Mouse (Mus musculus) forebrain, embryonic 11.5 days (tissue): Measurements from ENCODE around the gene P3h3. TPM values are rescaled to one million over a fixed set of nuclear protein-coding genes. Genes with fewer than 3 reads are reported as not detected.

ENCODE experiments used
- ATAC-seq: fragments of 200-750 bp; cut with Nextera tagmentation; replicated peaks from 2 replicates; pipeline ENCODE4 v1.8.0; 2017; ENCODE audit warnings: moderate TSS enrichment; ENCODE audit not compliant: low FRiP score
- DNase-seq: peaks from one replicate; pipeline ENCODE4 v3.0.0-alpha.2; 2017; ENCODE audit warnings: low spot score
- H3K27ac ChIP-seq: fragments of 300-500 bp; sonication (generic); 2 replicates; pipeline ENCODE4 v1.5.1; 2014; ENCODE audit warnings: low read depth, low read length
- H3K27me3 ChIP-seq: fragments of 300-500 bp; sonication (generic); 2 replicates; pipeline ENCODE4 v1.6.1; 2014; ENCODE audit warnings: mild to moderate bottlenecking, low read length, mixed read lengths; ENCODE audit not compliant: control insufficient read depth, insufficient read depth
- H3K36me3 ChIP-seq: fragments of 300-500 bp; sonication (generic); 2 replicates; pipeline ENCODE4 v1.6.1; 2014; ENCODE audit warnings: mild to moderate bottlenecking, low read length, moderate library complexity, mixed read lengths; ENCODE audit not compliant: control insufficient read depth, insufficient read depth
- H3K4me1 ChIP-seq: fragments of 300-500 bp; sonication (generic); replicated peaks from 2 replicates; pipeline ENCODE4 v1.6.1; 2014; ENCODE audit warnings: low read length, mixed read lengths; ENCODE audit not compliant: control insufficient read depth, insufficient read depth
- H3K4me2 ChIP-seq: fragments of 300-500 bp; sonication (generic); 2 replicates; pipeline ENCODE4 v1.6.1; 2014; ENCODE audit warnings: low read depth, mild to moderate bottlenecking, low read length, moderate library complexity, mixed read lengths; ENCODE audit not compliant: severe bottlenecking
- H3K4me3 ChIP-seq: fragments of 300-500 bp; sonication (generic); 2 replicates; pipeline ENCODE4 v1.5.1; 2014; ENCODE audit warnings: low read depth, low read length
- H3K9ac ChIP-seq: fragments of 300-500 bp; sonication (generic); 2 replicates; pipeline ENCODE4 v1.6.1; 2014; ENCODE audit warnings: low read length
- H3K9me3 ChIP-seq: fragments of 300-500 bp; sonication (generic); 2 replicates; pipeline ENCODE4 v1.6.1; 2016; ENCODE audit warnings: low read length, mixed read lengths; ENCODE audit not compliant: control insufficient read depth
- WGBS: fragments of 180-500 bp; shearing (Covaris S2); extraction: QIAGEN DNeasy Blood & Tissue Kit; methylation state at CpG from one replicate; pipeline ENCODE4 v1.1.7; 2014; 5-methylcytosine and 5-hydroxymethylcytosine counted together
- polyA plus RNA-seq: library from polyadenylated mRNA; unstranded; fragments of >200 nt; fragmentation: Nextera tagmentation; extraction: Ambion mirVana; gene quantifications from 2 replicates; pipeline ENCODE4 v1.2.1, GENCODE M21; 2014

Gene P3h3
- polyA plus RNA-seq, 1 experiment from 2014 or later = 17.8 TPM

- WGBS = 76% methylated on average over 6 of the region's 6 CpGs
- no peak overlapping the region for H3K9ac ChIP-seq
- H3K4me3 ChIP-seq = no peak overlapping the region
- H3K27ac ChIP-seq = no peak overlapping the region
- DNase-seq = no peak
- H3K27me3 ChIP-seq = no peaks in the 10 kb centered on the region
- no peaks in the 10 kb centered on the region for H3K36me3 ChIP-seq
- no peak overlapping the region for H3K4me2 ChIP-seq
- H3K4me1 ChIP-seq = no peaks in the 10 kb centered on the region
- H3K9me3 ChIP-seq = no peaks in the 10 kb centered on the region
- ATAC-seq = no peak
These were observed 21.8 kb upstream of the P3h3 start for GRCm38 (mm10) chr6:124879390-124879789.

- no peak overlapping the region for H3K4me3 ChIP-seq
- H3K4me1 ChIP-seq = no peaks in the 10 kb centered on the region
- H3K36me3 ChIP-seq = no peaks in the 10 kb centered on the region
- no peaks in the 10 kb centered on the region for H3K9me3 ChIP-seq
- ATAC-seq (no peak), DNase-seq (no peak)
- no peaks in the 10 kb centered on the region for H3K27me3 ChIP-seq
- no peak overlapping the region for H3K4me2 ChIP-seq
- no peak overlapping the region for H3K9ac ChIP-seq
- H3K27ac ChIP-seq = no peak overlapping the region
- WGBS = 60% methylated on average over 3 of the region's 3 CpGs
These were observed 16.8 kb upstream of the P3h3 start for GRCm38 (mm10) chr6:124874348-124874747.

GRCm38 (mm10) chr6:124866560-124866959, 9.0 kb upstream of the P3h3 start:
- DNase-seq = no peak
- 59% methylated on average over 6 of the region's 7 CpGs for WGBS
- Histone ChIP-seq H3K9ac (no peak overlapping the region), H3K27ac (no peak overlapping the region), H3K4me2 (no peak overlapping the region), H3K4me3 (no peak overlapping the region), H3K9me3 (no peaks in the 10 kb centered on the region), H3K27me3 (no peaks in the 10 kb centered on the region; the same call in 1 of the 2 replicates), H3K4me1 (peaks cover 15% of the 10 kb centered on the region), H3K36me3 (no peaks in the 10 kb centered on the region)
- no peak for ATAC-seq

DNA sequence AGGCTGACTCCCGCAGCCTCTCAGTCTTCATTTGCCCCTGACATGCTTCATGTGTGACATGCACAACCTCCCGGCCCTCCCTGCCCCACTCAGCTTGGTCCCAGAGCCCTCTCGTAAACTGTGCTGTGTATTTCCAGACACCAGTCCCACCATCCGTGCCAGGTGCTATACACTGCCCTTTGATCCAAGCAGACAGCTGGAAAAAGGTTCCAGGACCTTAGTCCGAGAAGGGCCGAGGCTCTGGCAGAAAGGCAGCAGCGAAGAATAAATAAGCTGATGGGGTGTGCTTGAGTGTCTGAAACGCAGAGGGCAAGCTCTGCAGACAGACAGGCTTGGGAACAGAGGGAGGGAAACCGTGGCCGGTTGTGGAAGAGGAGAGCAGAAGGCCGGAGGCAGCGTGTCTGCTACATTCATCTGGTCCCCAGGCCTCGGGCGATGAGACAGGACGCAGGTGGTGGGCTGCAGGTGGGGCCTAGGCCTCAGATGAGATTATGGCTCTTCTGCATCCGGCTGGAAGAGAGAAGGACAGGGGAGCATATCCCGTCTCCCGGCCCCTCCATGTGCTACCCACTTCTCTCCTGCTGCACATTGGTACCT, 8.3 kb upstream of the P3h3 start:
- DNase-seq (no peak), ATAC-seq (no peak)
- H3K4me3 ChIP-seq = no peak overlapping the region
- WGBS = 66% methylated on average over 18 of the region's 18 CpGs
- peaks cover 18% of the 10 kb centered on the region for H3K4me1 ChIP-seq
- H3K9me3 ChIP-seq = no peaks in the 10 kb centered on the region
- no peak overlapping the region for H3K27ac ChIP-seq
- H3K4me2 ChIP-seq = no peak overlapping the region
- H3K27me3 ChIP-seq = no peaks in the 10 kb centered on the region; the same call in 1 of the 2 replicates
- H3K36me3 ChIP-seq = no peaks in the 10 kb centered on the region
- H3K9ac ChIP-seq = no peak overlapping the region

GRCm38 (mm10) chr6:124863658-124864298, 6.2 kb upstream of the P3h3 start, which contains the start of gene Gpr162:
Gene Gpr162 (minus strand): TSS chr6:124863983.
- Histone ChIP-seq H3K4me3 (peak within 1 kb of the TSS; percentile 52), H3K27me3 (no peaks in the 10 kb centered on the region; the same call in 1 of the 2 replicates), H3K27ac (peak within 1 kb of the TSS; percentile 38; the same call in 1 of the 2 replicates), H3K9me3 (no peaks in the 10 kb centered on the region), H3K9ac (peak within 1 kb of the TSS; percentile 80), H3K4me2 (peak within 1 kb of the TSS; percentile 97), H3K4me1 (peaks cover 25% of the 10 kb centered on the region), H3K36me3 (no peaks in the 10 kb centered on the region)
- peak; percentile 66 for ATAC-seq
- WGBS = under 1% methylated on average over 43 of the region's 43 CpGs
- peak; percentile 88 for DNase-seq

- no peak for DNase-seq
- H3K4me1 ChIP-seq = peaks cover 30% of the 10 kb centered on the region
- no peaks in the 10 kb centered on the region; the same call in none of the 2 replicates for H3K27me3 ChIP-seq
- no peaks in the 10 kb centered on the region for H3K36me3 ChIP-seq
- H3K4me3 ChIP-seq = peak overlapping the region; percentile 52
- no peaks in the 10 kb centered on the region for H3K9me3 ChIP-seq
- peak overlapping the region; percentile 38; the same call in 1 of the 2 replicates for H3K27ac ChIP-seq
- H3K9ac ChIP-seq = peak overlapping the region; percentile 80
- H3K4me2 ChIP-seq = peak overlapping the region; percentile 97
- ATAC-seq = peak; percentile 29
- WGBS = under 1% methylated on average over 11 of the region's 16 CpGs
These were observed 5.6 kb upstream of the P3h3 start for GRCm38 (mm10) chr6:124863125-124863657.

DNA sequence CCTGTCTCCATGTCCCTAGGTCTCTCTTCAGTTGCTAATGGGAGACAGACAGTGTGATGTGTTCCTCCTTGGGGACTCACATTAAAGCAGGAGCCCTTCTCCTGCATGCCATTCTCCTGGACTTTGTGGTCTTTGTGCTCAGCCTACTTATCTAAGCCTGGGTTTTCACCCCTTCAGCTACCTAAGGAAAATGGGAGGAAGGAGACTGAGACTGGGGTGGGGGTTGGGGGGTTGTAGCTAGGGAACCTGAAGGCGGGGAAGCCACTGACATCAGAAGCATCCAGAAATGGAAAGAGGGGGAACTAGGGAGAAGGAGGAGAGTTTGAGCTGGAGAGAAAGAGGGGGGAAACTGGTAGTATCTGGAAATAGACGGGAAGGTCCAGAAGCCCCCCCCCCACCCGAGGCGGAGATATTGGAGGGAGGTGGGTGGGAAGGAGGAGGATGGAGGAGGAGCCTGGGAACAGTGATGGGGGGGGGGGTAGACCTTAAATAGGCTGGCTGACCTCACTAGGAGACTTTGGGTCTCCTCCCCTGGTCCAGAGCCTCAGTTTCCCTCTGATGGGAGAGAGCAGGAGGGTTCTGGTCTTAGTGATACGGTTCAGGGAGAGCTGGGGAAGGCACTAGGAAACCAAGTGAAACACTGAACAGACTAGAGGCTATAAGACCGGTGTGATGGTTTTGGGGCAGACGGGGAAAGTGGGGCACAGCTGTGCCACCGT, 5.0 kb upstream of the P3h3 start:
- H3K27ac ChIP-seq = no peak overlapping the region; the same call in 1 of the 2 replicates
- peaks cover 33% of the 10 kb centered on the region for H3K4me1 ChIP-seq
- H3K9ac ChIP-seq = peak overlapping the region; percentile 80; the same call in 1 of the 2 replicates
- H3K36me3 ChIP-seq = no peaks in the 10 kb centered on the region
- WGBS = 16% methylated on average over 8 of the region's 8 CpGs
- ATAC-seq = no peak; the same call in 1 of the 2 replicates
- no peaks in the 10 kb centered on the region for H3K9me3 ChIP-seq
- H3K27me3 ChIP-seq = no peaks in the 10 kb centered on the region; the same call in none of the 2 replicates
- no peak for DNase-seq
- H3K4me2 ChIP-seq = peak overlapping the region; percentile 97
- H3K4me3 ChIP-seq = peak overlapping the region; percentile 52

GRCm38 (mm10) chr6:124861802-124862201, 4.2 kb upstream of the P3h3 start:
- no peak overlapping the region for H3K9ac ChIP-seq
- H3K4me3 ChIP-seq = no peak overlapping the region
- 37% methylated on average over 3 of the region's 3 CpGs for WGBS
- no peaks in the 10 kb centered on the region for H3K9me3 ChIP-seq
- H3K27me3 ChIP-seq = no peaks in the 10 kb centered on the region; the same call in none of the 2 replicates
- H3K4me2 ChIP-seq = no peak overlapping the region
- DNase-seq (no peak), ATAC-seq (no peak)
- H3K27ac ChIP-seq = no peak overlapping the region
- H3K4me1 ChIP-seq = peaks cover 33% of the 10 kb centered on the region
- no peaks in the 10 kb centered on the region for H3K36me3 ChIP-seq
